Mouse (Mus musculus): Measurements from ENCODE around the gene Sst. TPM values are rescaled to one million over a fixed set of nuclear protein-coding genes. Genes with fewer than 3 reads are reported as not detected.

Gene Sst
- polyA plus RNA-seq (2014; fragmentation: Nextera tagmentation; extraction: Ambion mirVana): 1.3 and 1.5 TPM in 2 replicates

- ATAC-seq (replicated peaks; ENCODE audit: insufficient number of reproducible peaks, low FRiP score, low TSS enrichment): no peak
- Histone ChIP-seq H3K9ac (ENCODE audit: low read depth, low read length) (no peak within 1 kb of the TSS), H3K4me2 (no peak within 1 kb of the TSS), H3K27me3 (ENCODE audit: control insufficient read depth, insufficient read depth, low read length) (peaks cover 28% of the 10 kb centered on the region), H3K9me3 (replicated peaks; ENCODE audit: control insufficient read depth, low read length) (no peaks in the 10 kb centered on the region), H3K4me3 (ENCODE audit: low read depth, low read length) (no peak within 1 kb of the TSS), H3K27ac (ENCODE audit: low read depth, low read length) (no peak within 1 kb of the TSS), H3K4me1 (ENCODE audit: control insufficient read depth, insufficient read depth, low read length) (no peaks in the 10 kb centered on the region), H3K36me3 (ENCODE audit: control insufficient read depth, insufficient read depth, low read length) (no peaks in the 10 kb centered on the region)
- WGBS (ENCODE audit: insufficient replicate concordance): 8% methylated on average over 26 of the region's 26 CpGs
These were observed at the start of gene Sst for GRCm38 (mm10) chr16:23890636-23891035. Gene Sst (minus strand): TSS chr16:23890958.

DNA sequence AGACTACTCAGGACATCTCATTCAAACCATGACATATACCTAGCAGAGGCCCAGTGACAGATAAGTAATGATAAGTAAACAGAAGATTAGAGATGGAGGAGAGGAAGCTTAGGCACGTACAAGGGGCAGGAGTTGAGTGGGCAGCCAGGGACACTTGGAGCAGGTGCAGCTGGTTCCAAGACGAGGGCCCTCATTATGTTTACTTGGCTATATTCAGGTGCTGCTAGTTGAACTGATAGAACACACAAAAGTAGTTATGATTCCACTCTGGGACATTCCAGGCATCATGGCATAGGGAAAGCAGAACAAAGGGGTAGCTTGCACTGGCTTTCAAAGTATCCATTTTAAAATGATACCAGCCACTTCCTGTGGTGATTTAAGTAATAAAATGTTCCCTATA, 43.6 kb upstream of the Sst start:
- no peak overlapping the region for H3K27ac ChIP-seq (ENCODE audit: low read depth, low read length)
- ATAC-seq (replicated peaks; ENCODE audit: insufficient number of reproducible peaks, low FRiP score, low TSS enrichment): no peak
- no peak overlapping the region for H3K4me2 ChIP-seq
- peaks cover 3% of the 10 kb centered on the region; the same call in 1 of the 2 replicates for H3K4me1 ChIP-seq (ENCODE audit: control insufficient read depth, insufficient read depth, low read length)
- no peak overlapping the region for H3K4me3 ChIP-seq (ENCODE audit: low read depth, low read length)
- no peaks in the 10 kb centered on the region for H3K9me3 ChIP-seq (replicated peaks; ENCODE audit: control insufficient read depth, low read length)
- 60% methylated on average over 2 of the region's 2 CpGs for WGBS (ENCODE audit: insufficient replicate concordance)
- H3K9ac ChIP-seq (ENCODE audit: low read depth, low read length): no peak overlapping the region
- no peaks in the 10 kb centered on the region for H3K36me3 ChIP-seq (ENCODE audit: control insufficient read depth, insufficient read depth, low read length)
- peaks cover 6% of the 10 kb centered on the region; the same call in 1 of the 2 replicates for H3K27me3 ChIP-seq (ENCODE audit: control insufficient read depth, insufficient read depth, low read length)

DNA sequence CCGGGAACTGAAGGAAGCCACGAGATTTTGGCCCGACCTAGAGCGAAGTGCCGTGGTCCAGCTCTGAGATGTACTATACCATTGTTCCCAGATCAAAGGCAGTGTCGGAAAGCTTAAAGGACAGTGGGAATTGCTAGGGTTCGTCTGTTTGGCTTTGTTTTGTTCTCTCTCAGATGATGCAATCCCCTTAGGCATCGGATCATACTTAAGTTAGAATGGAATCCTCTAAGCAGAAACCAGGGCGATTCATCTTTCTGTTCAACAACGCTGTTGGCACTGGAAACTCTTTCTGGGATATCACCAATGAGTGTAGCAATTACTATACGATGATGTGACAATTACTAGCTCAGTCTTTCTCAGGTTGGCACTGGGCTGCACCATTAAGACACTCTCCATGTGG, 41.5 kb upstream of the Sst start, which contains the start of gene Rtp2:
Gene Rtp2 (minus strand): TSS at position 101 of the 400 bp plus-strand sequence.
- Histone ChIP-seq H3K4me2 (peak within 1 kb of the TSS; percentile 52), H3K9ac (ENCODE audit: low read depth, low read length) (no peak within 1 kb of the TSS), H3K9me3 (replicated peaks; ENCODE audit: control insufficient read depth, low read length) (no peaks in the 10 kb centered on the region), H3K27ac (ENCODE audit: low read depth, low read length) (no peak within 1 kb of the TSS), H3K4me3 (ENCODE audit: low read depth, low read length) (no peak within 1 kb of the TSS), H3K36me3 (ENCODE audit: control insufficient read depth, insufficient read depth, low read length) (no peaks in the 10 kb centered on the region), H3K4me1 (ENCODE audit: control insufficient read depth, insufficient read depth, low read length) (peaks cover 3% of the 10 kb centered on the region; the same call in 1 of the 2 replicates), H3K27me3 (ENCODE audit: control insufficient read depth, insufficient read depth, low read length) (peaks cover 6% of the 10 kb centered on the region; the same call in 1 of the 2 replicates)
- ATAC-seq (replicated peaks; ENCODE audit: insufficient number of reproducible peaks, low FRiP score, low TSS enrichment): no peak
- WGBS (ENCODE audit: insufficient replicate concordance): 80% methylated on average over 11 of the region's 11 CpGs

DNA sequence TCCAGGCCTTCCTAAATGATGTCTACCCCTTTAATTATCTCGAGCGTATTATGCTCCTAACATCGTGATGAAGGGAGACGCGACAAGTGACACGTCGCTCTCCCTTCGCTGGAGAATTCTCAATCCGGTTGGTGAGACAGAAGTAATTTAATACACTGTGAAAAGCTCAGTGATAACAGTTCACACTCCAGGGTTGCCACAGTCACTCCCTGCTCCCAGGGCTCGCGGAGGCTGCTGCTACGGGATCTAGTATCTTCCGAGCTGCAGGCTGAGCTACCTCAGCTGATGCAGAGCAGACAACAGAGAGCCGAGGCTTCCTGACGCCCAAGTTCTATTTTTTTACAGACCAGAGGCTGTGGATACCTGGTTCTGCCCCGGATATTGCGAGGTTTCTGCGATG, 40.5 kb upstream of the Sst start:
- WGBS (ENCODE audit: insufficient replicate concordance): 40% methylated on average over 18 of the region's 18 CpGs

DNA sequence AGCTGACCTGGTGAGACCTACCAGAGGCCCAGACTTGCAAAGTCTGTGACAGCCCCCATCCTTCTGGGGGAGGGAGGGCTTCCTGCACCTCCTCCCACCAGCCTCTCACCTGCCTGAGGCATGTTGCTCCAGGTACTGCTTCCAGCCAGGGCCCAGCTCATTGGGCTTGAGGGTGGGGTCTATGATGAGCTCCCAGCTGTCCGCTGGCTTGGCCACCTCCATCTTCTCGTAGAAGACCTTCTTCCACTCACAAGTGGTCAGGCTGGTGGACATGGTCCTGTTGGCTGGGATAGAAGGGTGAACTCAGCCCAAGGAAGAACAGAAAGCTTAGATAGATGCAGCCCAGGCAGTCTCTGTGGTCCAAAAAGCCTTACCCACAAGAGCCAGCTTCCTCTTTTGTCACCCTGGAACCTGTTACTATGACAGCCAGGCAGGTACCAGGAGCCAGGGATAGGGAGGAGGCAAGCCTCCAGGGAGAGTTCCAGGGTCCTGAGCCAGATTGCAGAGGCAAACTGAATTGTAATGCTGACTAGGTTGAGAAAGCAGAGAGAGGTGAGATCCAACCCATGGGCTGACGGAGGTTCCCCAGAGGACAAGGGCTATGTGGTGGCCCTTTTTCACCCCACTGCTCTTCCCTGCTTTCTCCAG, 39.8 kb upstream of the Sst start:
- WGBS (ENCODE audit: insufficient replicate concordance): 79% methylated on average over 3 of the region's 3 CpGs
- no peak overlapping the region for H3K4me2 ChIP-seq
- H3K4me3 ChIP-seq (ENCODE audit: low read depth, low read length): no peak overlapping the region
- no peaks in the 10 kb centered on the region for H3K9me3 ChIP-seq (replicated peaks; ENCODE audit: control insufficient read depth, low read length)
- no peaks in the 10 kb centered on the region for H3K36me3 ChIP-seq (ENCODE audit: control insufficient read depth, insufficient read depth, low read length)
- no peak for ATAC-seq (replicated peaks; ENCODE audit: insufficient number of reproducible peaks, low FRiP score, low TSS enrichment)
- H3K27me3 ChIP-seq (ENCODE audit: control insufficient read depth, insufficient read depth, low read length): peaks cover 6% of the 10 kb centered on the region; the same call in 1 of the 2 replicates
- no peak overlapping the region for H3K9ac ChIP-seq (ENCODE audit: low read depth, low read length)
- no peak overlapping the region for H3K27ac ChIP-seq (ENCODE audit: low read depth, low read length)
- H3K4me1 ChIP-seq (ENCODE audit: control insufficient read depth, insufficient read depth, low read length): peaks cover 3% of the 10 kb centered on the region; the same call in 1 of the 2 replicates

More for the DNA sequence above, 40.5 kb upstream of the Sst start:
- Histone ChIP-seq H3K4me2 (peak overlapping the region; percentile 52), H3K27me3 (ENCODE audit: control insufficient read depth, insufficient read depth, low read length) (peaks cover 6% of the 10 kb centered on the region; the same call in 1 of the 2 replicates), H3K36me3 (ENCODE audit: control insufficient read depth, insufficient read depth, low read length) (no peaks in the 10 kb centered on the region), H3K4me1 (ENCODE audit: control insufficient read depth, insufficient read depth, low read length) (peaks cover 3% of the 10 kb centered on the region; the same call in 1 of the 2 replicates), H3K27ac (ENCODE audit: low read depth, low read length) (no peak overlapping the region), H3K9ac (ENCODE audit: low read depth, low read length) (no peak overlapping the region), H3K4me3 (ENCODE audit: low read depth, low read length) (no peak overlapping the region), H3K9me3 (replicated peaks; ENCODE audit: control insufficient read depth, low read length) (no peaks in the 10 kb centered on the region)
- no peak for ATAC-seq (replicated peaks; ENCODE audit: insufficient number of reproducible peaks, low FRiP score, low TSS enrichment)

GRCm38 (mm10) chr16:23927301-23928114, 36.8 kb upstream of the Sst start:
- ATAC-seq (replicated peaks; ENCODE audit: insufficient number of reproducible peaks, low FRiP score, low TSS enrichment): no peak
- Histone ChIP-seq H3K4me1 (ENCODE audit: control insufficient read depth, insufficient read depth, low read length) (peaks cover 3% of the 10 kb centered on the region; the same call in 1 of the 2 replicates), H3K4me2 (no peak overlapping the region), H3K27ac (ENCODE audit: low read depth, low read length) (no peak overlapping the region), H3K36me3 (ENCODE audit: control insufficient read depth, insufficient read depth, low read length) (no peaks in the 10 kb centered on the region), H3K27me3 (ENCODE audit: control insufficient read depth, insufficient read depth, low read length) (peaks cover 6% of the 10 kb centered on the region; the same call in 1 of the 2 replicates), H3K9ac (ENCODE audit: low read depth, low read length) (no peak overlapping the region), H3K4me3 (ENCODE audit: low read depth, low read length) (no peak overlapping the region), H3K9me3 (replicated peaks; ENCODE audit: control insufficient read depth, low read length) (no peaks in the 10 kb centered on the region)
- WGBS (ENCODE audit: insufficient replicate concordance): 87% methylated on average over 33 of the region's 33 CpGs

- 76% methylated on average over 1 of the region's 1 CpGs for WGBS (ENCODE audit: insufficient replicate concordance)
- Histone ChIP-seq H3K27ac (ENCODE audit: low read depth, low read length) (no peak overlapping the region), H3K9me3 (replicated peaks; ENCODE audit: control insufficient read depth, low read length) (no peaks in the 10 kb centered on the region)
These were observed 32.1 kb upstream of the Sst start for GRCm38 (mm10) chr16:23922906-23923305.

DNA sequence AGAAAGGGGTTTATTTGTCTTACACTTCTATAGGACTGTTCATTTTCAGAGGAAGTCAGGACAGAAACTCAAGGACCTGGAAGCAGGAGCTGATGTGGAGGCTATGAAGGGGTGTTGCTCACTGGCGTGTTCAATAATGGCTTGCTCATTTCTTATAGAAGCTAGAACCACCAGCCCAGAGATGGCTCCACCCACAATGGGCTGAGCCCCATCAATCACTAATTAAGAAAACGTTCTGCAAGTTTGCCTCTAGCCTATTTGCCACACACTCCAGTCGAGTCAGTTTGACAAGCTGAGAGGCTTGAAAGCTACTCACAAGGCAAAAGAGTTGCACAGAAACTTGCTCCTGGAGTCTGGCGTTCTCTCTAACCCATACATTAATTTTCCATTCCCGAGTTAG, 30.9 kb upstream of the Sst start:
- H3K4me1 ChIP-seq (ENCODE audit: control insufficient read depth, insufficient read depth, low read length): no peaks in the 10 kb centered on the region
- H3K9ac ChIP-seq (ENCODE audit: low read depth, low read length): no peak overlapping the region
- 61% methylated on average over 5 of the region's 5 CpGs for WGBS (ENCODE audit: insufficient replicate concordance)

More at GRCm38 (mm10) chr16:23922906-23923305, 32.1 kb upstream of the Sst start:
- H3K27me3 ChIP-seq (ENCODE audit: control insufficient read depth, insufficient read depth, low read length): no peaks in the 10 kb centered on the region
- ATAC-seq (replicated peaks; ENCODE audit: insufficient number of reproducible peaks, low FRiP score, low TSS enrichment): no peak
- no peak overlapping the region for H3K9ac ChIP-seq (ENCODE audit: low read depth, low read length)
- H3K4me2 ChIP-seq: no peak overlapping the region
- H3K36me3 ChIP-seq (ENCODE audit: control insufficient read depth, insufficient read depth, low read length): no peaks in the 10 kb centered on the region
- H3K4me3 ChIP-seq (ENCODE audit: low read depth, low read length): no peak overlapping the region
- no peaks in the 10 kb centered on the region for H3K4me1 ChIP-seq (ENCODE audit: control insufficient read depth, insufficient read depth, low read length)

More for the DNA sequence above, 30.9 kb upstream of the Sst start:
- no peak for ATAC-seq (replicated peaks; ENCODE audit: insufficient number of reproducible peaks, low FRiP score, low TSS enrichment)
- H3K27me3 ChIP-seq (ENCODE audit: control insufficient read depth, insufficient read depth, low read length): no peaks in the 10 kb centered on the region
- no peak overlapping the region for H3K4me3 ChIP-seq (ENCODE audit: low read depth, low read length)
- no peak overlapping the region for H3K27ac ChIP-seq (ENCODE audit: low read depth, low read length)
- no peak overlapping the region for H3K4me2 ChIP-seq
- H3K9me3 ChIP-seq (replicated peaks; ENCODE audit: control insufficient read depth, low read length): no peaks in the 10 kb centered on the region
- no peaks in the 10 kb centered on the region for H3K36me3 ChIP-seq (ENCODE audit: control insufficient read depth, insufficient read depth, low read length)

Measured in heart, embryonic 11.5 days (tissue).